Mouse (Mus musculus): ENCODE data around the gene Zscan22. TPM values are rescaled to one million over a fixed set of nuclear protein-coding genes. Genes with fewer than 3 reads are reported as not detected.
"Not testable (repeated sequence)": the region's sequence is repeated elsewhere in the genome, so short reads cannot be mapped to it uniquely, and the experiment has no call there.

Gene Zscan22
- 10 to 100 TPM; 13.9 to 17.7 TPM for total RNA-seq (2021)
- long read RNA-seq, experiment 1, partial matches to known transcripts, result 1 of 7 reads
- long read RNA-seq, experiment 1, other reads (novel, unspliced or antisense), result 1 of 7 reads
- long read RNA-seq, experiment 2, transcript Zscan22-203 (2 exons, 2,087 nt), result major isoform, 5 of 14 reads
- long read RNA-seq, experiment 2, partial matches to known transcripts, result 0 of 14 reads
- long read RNA-seq, experiment 2, other reads (novel, unspliced or antisense), result 5 of 14 reads

DNA sequence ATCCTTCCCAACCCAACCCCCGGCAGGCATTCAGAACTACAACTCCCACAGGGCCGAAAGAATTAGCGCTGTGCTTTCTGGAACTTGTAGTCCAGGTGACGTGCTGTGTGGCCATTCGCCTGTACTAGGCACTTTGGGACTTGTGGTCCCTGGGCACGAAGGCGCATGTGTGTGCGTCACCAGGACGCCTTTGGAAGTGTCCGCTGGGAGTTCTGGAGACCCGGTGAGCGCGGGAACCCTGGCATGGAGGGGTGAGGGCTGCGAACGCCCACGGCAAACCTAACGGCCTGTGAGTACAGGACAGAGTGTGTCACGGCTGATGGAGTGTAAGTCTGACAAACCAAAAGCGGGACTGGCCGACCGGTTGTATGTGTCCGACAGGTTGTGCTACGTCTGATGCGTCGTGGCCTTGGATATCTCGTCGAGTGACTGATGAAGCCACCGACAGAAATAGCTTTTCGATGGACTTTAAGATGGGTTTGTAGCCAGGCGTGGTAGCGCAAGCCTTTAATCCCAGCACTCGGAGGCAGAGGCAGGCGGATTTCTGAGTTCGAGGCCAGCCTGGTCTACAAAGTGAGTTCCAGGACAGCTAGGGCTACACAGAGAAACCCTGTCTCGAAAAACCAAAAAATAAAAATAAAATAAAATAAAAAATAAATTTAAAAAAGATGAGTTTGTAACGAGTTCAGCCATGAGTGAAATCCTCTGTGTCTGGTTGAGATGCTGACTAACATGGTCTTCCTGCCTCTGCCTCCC is at the start of gene Zscan22:
Gene Zscan22 (plus strand): TSS at position 161 of the 756 bp plus-strand sequence.
- H3K27ac ChIP-seq, result peak within 1 kb of the TSS; percentile 86
- DNase-seq (ENCODE audit: low spot score in 2 of 2), result peak; percentile 94 to 98
- peak; percentile 22; the same call in 1 of the 2 replicates for TF ChIP-seq CTCF (conservative IDR thresholded peaks at IDR 0.05)
- H3K4me3 ChIP-seq, result peak within 1 kb of the TSS; percentile 95

DNA sequence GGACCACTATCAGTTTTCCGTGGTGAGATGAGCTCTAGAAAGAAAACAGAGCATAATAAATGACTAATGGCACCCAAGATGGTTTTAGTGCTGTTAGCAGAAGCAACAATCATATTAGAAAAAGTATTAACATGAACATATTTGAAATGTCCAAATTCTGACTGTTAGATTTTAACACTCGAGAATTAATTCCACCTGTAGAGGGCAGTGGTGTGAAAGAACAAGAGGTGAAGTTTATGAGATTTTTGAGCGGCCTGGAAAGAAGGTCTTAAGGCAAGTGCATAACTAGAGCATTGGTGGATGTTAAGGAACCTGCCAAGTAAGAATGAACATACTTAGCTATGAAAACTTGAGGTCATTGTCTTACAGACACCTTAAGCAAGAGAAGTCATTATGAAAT is 23.3 kb upstream of the Zscan22 start:
- peak; percentile 74 for TF ChIP-seq CTCF (conservative IDR thresholded peaks at IDR 0.05)

DNA sequence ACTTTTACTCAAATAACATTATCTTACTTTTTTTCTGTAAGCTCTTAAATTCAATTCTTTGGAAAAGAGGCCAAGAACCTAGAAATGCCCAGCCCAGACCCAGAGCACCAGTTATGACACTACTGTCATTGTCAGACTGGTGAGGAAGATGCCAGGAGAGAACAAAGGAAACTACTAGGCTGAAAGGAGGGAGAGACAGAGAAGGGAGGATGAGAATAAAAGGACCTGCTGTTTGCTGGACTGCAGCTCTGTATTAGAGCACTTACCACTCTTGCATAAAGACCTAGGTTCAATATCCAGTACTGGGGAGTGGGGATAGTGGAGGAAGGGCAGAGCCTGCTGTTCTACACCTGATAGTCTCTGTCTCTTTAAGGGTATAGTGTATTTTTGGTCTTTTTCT is 17.6 kb upstream of the Zscan22 start:
- DNase-seq (ENCODE audit: low spot score in 2 of 2), result no peak
- Histone ChIP-seq H3K27ac (peak overlapping the region; percentile 88; the same call in 1 of the 2 replicates), H3K4me3 (peak overlapping the region; percentile 82)
- TF ChIP-seq CTCF (conservative IDR thresholded peaks at IDR 0.05), result no peak

More for the DNA sequence above, 23.3 kb upstream of the Zscan22 start:
- Histone ChIP-seq H3K27ac (no peak overlapping the region), H3K4me3 (no peak overlapping the region)
- no peak for DNase-seq (ENCODE audit: low spot score in 2 of 2)

DNA sequence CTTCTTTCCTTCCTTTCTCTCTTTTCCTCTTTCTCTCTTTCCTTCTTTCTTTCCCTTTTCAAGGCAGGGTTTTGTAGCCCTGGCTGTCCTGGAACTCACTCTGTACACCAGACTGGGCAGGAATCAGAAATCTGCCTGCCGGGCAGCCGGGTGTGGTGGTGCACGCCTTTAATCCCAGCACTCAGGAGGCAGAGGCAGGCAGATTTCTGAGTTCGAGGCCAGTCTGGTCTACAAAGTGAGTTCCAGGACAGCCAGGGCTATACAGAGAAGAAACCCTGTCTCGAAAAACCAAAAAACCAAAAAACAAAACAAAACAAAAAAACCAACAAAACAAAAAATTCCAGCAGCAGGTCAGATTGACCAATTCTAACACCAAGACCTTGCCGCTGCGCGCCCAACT is 17.1 kb upstream of the Zscan22 start:
- not testable (repeated sequence) for DNase-seq (ENCODE audit: low spot score in 2 of 2)
- peak overlapping the region; percentile 88 for H3K27ac ChIP-seq
- peak overlapping the region; percentile 82 for H3K4me3 ChIP-seq

- TF ChIP-seq CTCF (conservative IDR thresholded peaks at IDR 0.05), result peak; percentile 62
- peak; percentile 92 to 97 for DNase-seq (ENCODE audit: low spot score in 2 of 2)
- Histone ChIP-seq H3K4me3 (peak within 1 kb of the TSS; percentile 82), H3K27ac (peak within 1 kb of the TSS; percentile 88)
These were observed 16.5 kb upstream of the Zscan22 start, which contains the start of gene Zfp128 for GRCm38 (mm10) chr7:12880911-12881660. Zfp128 (plus strand) TSS chr7:12881177.

- TF ChIP-seq CTCF (conservative IDR thresholded peaks at IDR 0.05), result no peak
- Histone ChIP-seq H3K4me3 (no peak overlapping the region), H3K27ac (no peak overlapping the region)
- DNase-seq (ENCODE audit: low spot score in 2 of 2), result no peak
These were observed 10.9 kb upstream of the Zscan22 start for GRCm38 (mm10) chr7:12886563-12887266.

DNA sequence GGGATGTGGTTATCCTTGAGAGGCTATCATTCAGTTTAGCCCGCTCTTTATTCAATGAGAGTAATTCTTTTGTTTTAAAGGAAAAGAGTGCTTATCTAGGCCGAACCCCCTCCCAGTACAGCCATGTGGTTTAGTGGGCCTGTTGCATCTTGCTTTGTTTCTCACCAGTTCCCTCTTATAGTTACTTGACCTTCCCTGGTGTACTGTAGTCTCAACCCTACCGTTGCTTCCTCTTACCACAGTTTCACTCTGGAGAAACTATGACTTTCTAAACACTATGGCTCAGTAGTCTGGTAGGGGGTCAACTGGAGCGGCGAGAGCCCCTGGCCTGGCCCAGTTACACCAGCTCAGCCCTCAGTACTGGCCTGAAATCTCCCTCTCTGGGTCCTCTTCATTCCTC is 10.0 kb upstream of the Zscan22 start:
- Histone ChIP-seq H3K27ac (no peak overlapping the region), H3K4me3 (no peak overlapping the region)
- DNase-seq (ENCODE audit: low spot score in 2 of 2), result no peak
- TF ChIP-seq CTCF (conservative IDR thresholded peaks at IDR 0.05), result no peak

DNA sequence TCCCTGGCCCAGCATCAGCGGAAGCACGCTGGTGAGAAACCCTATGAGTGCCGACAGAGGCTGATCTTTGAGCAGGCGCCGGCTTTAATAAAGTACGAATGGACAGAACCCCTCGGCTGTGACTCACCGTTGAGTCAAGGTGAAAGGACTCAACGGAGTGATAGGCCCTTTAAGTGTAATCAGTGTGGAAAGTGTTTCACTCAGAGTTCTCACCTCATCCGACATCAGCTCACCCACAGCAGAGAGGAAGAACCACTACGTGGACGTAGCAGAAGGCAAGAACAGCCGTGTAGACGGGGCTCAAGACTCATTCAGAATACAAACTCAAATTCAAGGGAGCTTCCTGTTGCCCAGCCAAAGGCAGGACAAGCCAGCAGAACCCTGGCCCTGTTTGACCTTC is 6.7 kb upstream of the Zscan22 start:
- no peak for DNase-seq (ENCODE audit: low spot score in 2 of 2)
- H3K27ac ChIP-seq, result no peak overlapping the region
- no peak overlapping the region for H3K4me3 ChIP-seq
- no peak for TF ChIP-seq CTCF (conservative IDR thresholded peaks at IDR 0.05)

DNA sequence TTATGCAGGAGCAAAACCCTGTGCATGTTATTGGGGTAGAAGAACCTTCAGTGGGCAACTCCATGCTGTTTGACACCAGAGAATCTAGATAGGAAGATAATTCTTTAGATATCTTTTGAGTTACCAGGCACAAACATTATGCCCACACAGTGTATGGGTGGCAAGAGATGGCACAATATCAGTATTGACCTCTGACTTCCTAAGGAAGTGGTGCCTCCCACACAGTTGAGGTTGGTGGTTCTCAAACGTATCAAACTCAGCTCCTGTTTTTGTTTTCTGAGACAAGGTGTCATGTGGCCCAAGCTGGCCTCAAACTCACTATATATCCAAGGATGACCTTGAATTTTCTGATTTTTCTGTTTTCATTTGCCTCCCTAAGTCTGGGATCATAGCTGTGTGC is 6.3 kb upstream of the Zscan22 start:
- no peak for DNase-seq (ENCODE audit: low spot score in 2 of 2)
- no peak overlapping the region for H3K27ac ChIP-seq
- H3K4me3 ChIP-seq, result no peak overlapping the region
- TF ChIP-seq CTCF (conservative IDR thresholded peaks at IDR 0.05), result no peak

- TF ChIP-seq CTCF (conservative IDR thresholded peaks at IDR 0.05), result no peak
- Histone ChIP-seq H3K27ac (no peak overlapping the region), H3K4me3 (no peak overlapping the region)
- no peak for DNase-seq (ENCODE audit: low spot score in 2 of 2)
These were observed 3.9 kb downstream of the Zscan22 start for GRCm38 (mm10) chr7:12901517-12901916.

GRCm38 (mm10) chr7:12903623-12904022 is 6.0 kb downstream of the Zscan22 start:
- no peak for DNase-seq (ENCODE audit: low spot score in 2 of 2)
- H3K27ac ChIP-seq, result no peak overlapping the region
- no peak for TF ChIP-seq CTCF (conservative IDR thresholded peaks at IDR 0.05)
- peak overlapping the region; percentile 17; the same call in 1 of the 2 replicates for H3K4me3 ChIP-seq

GRCm38 (mm10) chr7:12905146-12905545 is 7.5 kb downstream of the Zscan22 start:
- H3K27ac ChIP-seq, result no peak overlapping the region
- H3K4me3 ChIP-seq, result no peak overlapping the region
- no peak for TF ChIP-seq CTCF (conservative IDR thresholded peaks at IDR 0.05)
- no peak for DNase-seq (ENCODE audit: low spot score in 2 of 2)

Data from layer of hippocampus, adult 2 months (tissue).